Mouse (Mus musculus) liver, adult 2 months (tissue): ENCODE data around the gene Gm12169. TPM values are rescaled to one million over a fixed set of nuclear protein-coding genes. Genes with fewer than 3 reads are reported as not detected.

Source experiments
- DNase-seq: peaks from one replicate; pipeline ENCODE4 v3.0.0-alpha.2; 2011; ENCODE audit warnings: low read depth, low spot score; ENCODE audit errors: extremely low read depth
- H3K27ac ChIP-seq: fragments of 200-500 bp; replicated peaks from 2 replicates; pipeline ENCODE4 v1.5.1; 2012; ENCODE audit warnings: low read depth, mild to moderate bottlenecking, control low read depth, inconsistent platforms, low read length; ENCODE audit not compliant: insufficient read depth
- H3K27me3 ChIP-seq: fragments of 200-500 bp; 2 replicates; pipeline ENCODE4 v1.6.1; 2012; ENCODE audit warnings: mild to moderate bottlenecking, moderate library complexity, low read length, inconsistent platforms; ENCODE audit not compliant: control insufficient read depth, insufficient read depth
- H3K36me3 ChIP-seq: fragments of 200-500 bp; 2 replicates; pipeline ENCODE4 v1.6.1; 2012; ENCODE audit warnings: low read length, inconsistent platforms; ENCODE audit not compliant: control insufficient read depth, insufficient read depth
- H3K4me1 ChIP-seq: fragments of 200-500 bp; 2 replicates; pipeline ENCODE4 v1.6.1; 2011; ENCODE audit warnings: low read length; ENCODE audit not compliant: control insufficient read depth, insufficient read depth
- H3K4me3 ChIP-seq: fragments of 200-500 bp; 2 replicates; pipeline ENCODE4 v1.5.1; 2011; ENCODE audit warnings: low read depth, mild to moderate bottlenecking, control low read depth, low read length, moderate library complexity; ENCODE audit not compliant: insufficient read depth
- H3K79me2 ChIP-seq: fragments of 200-500 bp; 2 replicates; pipeline ENCODE4 v1.6.1; 2012; ENCODE audit warnings: inconsistent platforms, mild to moderate bottlenecking, low read length, moderate library complexity; ENCODE audit not compliant: control insufficient read depth, insufficient read depth
- H3K9ac ChIP-seq: fragments of 200-500 bp; 2 replicates; pipeline ENCODE4 v1.6.1; 2012; ENCODE audit warnings: low read depth, mild to moderate bottlenecking, control low read depth, inconsistent platforms, low read length
- CTCF ChIP-seq: fragments of 200-500 bp; IDR thresholded peaks from 2 replicates; pipeline ENCODE4 v1.5.1; 2011; ENCODE audit warnings: low read depth, low read length, control low read depth
- POLR2A ChIP-seq: fragments of 200-500 bp; IDR thresholded peaks from 2 replicates; pipeline ENCODE4 v1.6.1; 2011; ENCODE audit warnings: low read length, control low read depth; ENCODE audit not compliant: insufficient read depth; ENCODE audit errors: extremely low read depth
- WGBS: fragments of 180-500 bp; shearing (Covaris S2); methylation state at CpG from one replicate; pipeline ENCODE4 v1.1.7; 2018; 5-methylcytosine and 5-hydroxymethylcytosine counted together
- polyA plus RNA-seq: library from polyadenylated mRNA; depleted of rRNA; stranded (reverse); fragments of >200 nt; gene quantifications from 2 replicates; pipeline ENCODE4 v1.2.3, GENCODE M21; 2012; rRNA removed
- total RNA-seq: library from RNA; depleted of rRNA; stranded (reverse); fragments of >200 nt; gene quantifications from 2 replicates; pipeline ENCODE4 v1.2.3, GENCODE M21; 2014; rRNA removed

Gene Gm12169
- total RNA-seq (not detected in 2 replicates), polyA plus RNA-seq (not detected in 2 replicates)

DNA sequence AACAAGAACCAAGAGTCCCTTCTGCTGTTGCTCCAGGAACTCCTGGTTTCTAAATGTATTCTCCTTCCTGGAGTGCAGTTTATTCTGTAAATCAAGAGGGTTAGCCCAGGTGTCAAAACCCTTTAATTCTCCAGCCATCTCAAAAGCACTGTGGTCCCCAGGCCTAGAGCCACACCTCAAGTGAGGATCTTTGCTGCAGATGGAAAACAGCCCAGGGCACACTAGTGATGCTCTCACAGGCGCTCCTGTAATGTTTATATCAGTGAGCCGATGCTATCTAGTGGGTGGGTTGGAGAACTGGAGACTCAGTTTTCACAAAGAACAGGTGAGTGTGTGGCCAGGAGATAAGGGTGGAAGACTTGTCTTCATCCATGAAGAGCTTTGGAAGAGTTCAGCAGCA lies at the start of gene Gm12169:
Gm12169 (plus strand) TSS at position 301 of the 400 bp plus-strand sequence.
- 86% methylated on average over 2 of the region's 2 CpGs for WGBS
- no peak for TF ChIP-seq CTCF
- TF ChIP-seq POLR2A = no peak

DNA sequence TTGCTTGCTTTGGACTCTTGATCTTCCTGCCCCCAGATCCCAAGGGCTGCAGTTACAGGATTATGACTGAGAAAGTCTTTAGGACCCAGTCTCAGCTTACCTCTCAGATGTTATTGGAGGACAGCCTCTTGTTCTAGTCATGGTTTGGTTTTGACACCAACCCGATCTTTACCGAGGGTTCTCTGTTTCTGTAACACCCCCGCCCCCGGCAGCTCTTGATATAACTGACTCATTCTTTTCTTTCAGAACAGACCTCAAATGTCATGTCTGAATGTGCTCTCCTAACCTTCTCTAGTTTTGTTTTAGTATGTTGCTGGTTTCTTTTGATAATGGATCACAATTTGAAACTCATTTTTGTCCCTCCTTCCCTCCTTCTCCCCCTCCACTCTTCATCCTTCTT lies 49.8 kb upstream of the Gm12169 start:
- H3K79me2 ChIP-seq = no peaks in the 10 kb centered on the region

More for the DNA sequence above, at the start of gene Gm12169:
- Histone ChIP-seq H3K4me1 (no peaks in the 10 kb centered on the region), H3K27ac (no peak within 1 kb of the TSS), H3K27me3 (no peaks in the 10 kb centered on the region), H3K4me3 (no peak within 1 kb of the TSS), H3K9ac (no peak within 1 kb of the TSS), H3K36me3 (no peaks in the 10 kb centered on the region), H3K79me2 (no peaks in the 10 kb centered on the region)
- DNase-seq = no peak

DNA sequence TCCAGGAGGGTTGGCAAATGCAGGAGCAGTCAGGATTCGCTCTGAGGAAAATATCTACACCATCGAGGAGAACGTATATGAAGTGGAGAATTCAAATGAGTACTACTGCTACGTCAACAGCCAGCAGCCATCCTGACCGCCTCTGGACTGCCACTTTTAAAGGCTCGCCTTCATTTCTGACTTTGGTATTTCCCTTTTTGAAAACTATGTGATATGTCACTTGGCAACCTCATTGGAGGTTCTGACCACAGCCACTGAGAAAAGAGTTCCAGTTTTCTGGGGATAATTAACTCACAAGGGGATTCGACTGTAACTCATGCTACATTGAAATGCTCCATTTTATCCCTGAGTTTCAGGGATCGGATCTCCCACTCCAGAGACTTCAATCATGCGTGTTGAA lies 44.7 kb upstream of the Gm12169 start:
- TF ChIP-seq POLR2A (no peak), CTCF (no peak)

More for the DNA sequence above, 49.8 kb upstream of the Gm12169 start:
- H3K4me1 ChIP-seq = no peaks in the 10 kb centered on the region
- H3K27ac ChIP-seq = no peak overlapping the region
- TF ChIP-seq CTCF = no peak
- no peak for TF ChIP-seq POLR2A
- H3K4me3 ChIP-seq = no peak overlapping the region
- 91% methylated on average over 4 of the region's 4 CpGs for WGBS
- H3K36me3 ChIP-seq = no peaks in the 10 kb centered on the region
- H3K27me3 ChIP-seq = no peaks in the 10 kb centered on the region
- no peak for DNase-seq
- H3K9ac ChIP-seq = no peak overlapping the region

DNA sequence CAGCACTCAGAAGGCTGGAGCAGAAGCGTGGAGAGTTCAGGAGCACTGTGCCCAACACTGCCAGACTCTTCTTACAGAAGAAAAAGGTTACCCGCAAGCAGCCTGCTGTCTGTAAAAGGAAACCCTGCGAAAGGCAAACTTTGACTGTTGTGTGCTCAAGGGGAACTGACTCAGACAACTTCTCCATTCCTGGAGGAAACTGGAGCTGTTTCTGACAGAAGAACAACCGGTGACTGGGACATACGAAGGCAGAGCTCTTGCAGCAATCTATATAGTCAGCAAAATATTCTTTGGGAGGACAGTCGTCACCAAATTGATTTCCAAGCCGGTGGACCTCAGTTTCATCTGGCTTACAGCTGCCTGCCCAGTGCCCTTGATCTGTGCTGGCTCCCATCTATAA lies 43.5 kb upstream of the Gm12169 start:
- no peak overlapping the region for H3K9ac ChIP-seq
- DNase-seq = peak; percentile 50
- no peaks in the 10 kb centered on the region for H3K36me3 ChIP-seq
- TF ChIP-seq POLR2A = no peak
- TF ChIP-seq CTCF = no peak
- H3K79me2 ChIP-seq = no peaks in the 10 kb centered on the region
- 69% methylated on average over 7 of the region's 7 CpGs for WGBS
- no peaks in the 10 kb centered on the region for H3K27me3 ChIP-seq
- no peak overlapping the region for H3K4me3 ChIP-seq
- no peak overlapping the region for H3K27ac ChIP-seq
- H3K4me1 ChIP-seq = no peaks in the 10 kb centered on the region

More for the DNA sequence above, 44.7 kb upstream of the Gm12169 start:
- DNase-seq = no peak
- H3K4me1 ChIP-seq = no peaks in the 10 kb centered on the region
- no peaks in the 10 kb centered on the region for H3K27me3 ChIP-seq
- no peak overlapping the region for H3K27ac ChIP-seq
- H3K4me3 ChIP-seq = no peak overlapping the region
- 89% methylated on average over 9 of the region's 9 CpGs for WGBS
- no peaks in the 10 kb centered on the region for H3K79me2 ChIP-seq
- no peak overlapping the region for H3K9ac ChIP-seq
- H3K36me3 ChIP-seq = no peaks in the 10 kb centered on the region

DNA sequence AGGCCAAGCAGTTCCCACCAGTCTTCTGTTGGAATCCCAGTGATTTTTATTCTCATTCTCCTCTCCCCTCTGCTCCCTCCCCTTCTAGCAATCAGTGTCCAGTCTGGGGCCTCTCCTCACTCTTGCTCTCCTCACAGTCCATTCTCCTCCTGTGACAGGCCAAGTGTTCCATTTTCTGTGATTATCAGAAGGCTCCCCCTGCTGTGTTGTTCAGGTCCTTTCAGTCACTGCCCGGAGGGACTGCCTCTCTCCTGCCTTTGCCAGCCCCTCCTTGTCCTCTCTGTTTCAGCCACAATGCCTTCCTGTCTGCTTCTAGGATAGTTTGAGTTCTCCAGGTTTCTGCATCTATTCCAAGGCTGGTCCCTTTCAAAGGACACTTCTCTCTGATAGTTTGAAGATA lies 35.8 kb upstream of the Gm12169 start:
- Histone ChIP-seq H3K79me2 (no peaks in the 10 kb centered on the region), H3K27ac (no peak overlapping the region), H3K4me3 (no peak overlapping the region), H3K36me3 (no peaks in the 10 kb centered on the region), H3K27me3 (no peaks in the 10 kb centered on the region), H3K9ac (no peak overlapping the region), H3K4me1 (no peaks in the 10 kb centered on the region)
- 0 out of 2 replicates have a peak, but pooled peaks have one; percentile 1 for TF ChIP-seq CTCF
- no peak for TF ChIP-seq POLR2A
- no peak for DNase-seq
- WGBS = 29% methylated on average over 1 of the region's 1 CpGs

DNA sequence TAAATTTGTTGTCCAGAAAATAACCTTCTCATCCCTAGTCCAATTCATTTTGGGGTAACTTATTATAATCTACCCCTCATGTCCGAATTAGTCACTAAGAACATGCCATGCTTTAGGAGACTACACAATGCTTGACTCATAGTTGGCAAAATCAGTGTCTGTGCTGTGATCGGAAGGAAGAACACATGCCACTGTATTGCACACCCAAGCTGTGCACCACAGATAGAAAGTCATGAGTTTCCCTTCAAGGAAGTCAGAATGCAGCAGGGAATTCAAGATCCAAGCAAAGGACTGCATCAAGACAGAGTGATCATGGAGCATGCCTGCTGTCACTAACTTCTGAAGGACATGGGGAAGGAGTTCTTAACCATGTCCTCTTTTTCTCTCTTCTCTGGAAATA lies 35.4 kb upstream of the Gm12169 start:
- H3K27me3 ChIP-seq = no peaks in the 10 kb centered on the region
- 76% methylated on average over 2 of the region's 2 CpGs for WGBS
- no peak for TF ChIP-seq POLR2A
- no peak for TF ChIP-seq CTCF
- H3K9ac ChIP-seq = no peak overlapping the region
- DNase-seq = no peak
- no peak overlapping the region for H3K4me3 ChIP-seq
- H3K4me1 ChIP-seq = no peaks in the 10 kb centered on the region
- no peak overlapping the region for H3K27ac ChIP-seq
- no peaks in the 10 kb centered on the region for H3K36me3 ChIP-seq
- H3K79me2 ChIP-seq = no peaks in the 10 kb centered on the region
